Mouse (Mus musculus): ENCODE data around the gene Depdc7. TPM values are rescaled to one million over a fixed set of nuclear protein-coding genes. Genes with fewer than 3 reads are reported as not detected.
A peak's percentile ranks its signal among the peaks of the same experiment; 100 is the strongest.

Depdc7 gene
- polyA plus RNA-seq, 1 experiment, result 2.0 TPM

DNA sequence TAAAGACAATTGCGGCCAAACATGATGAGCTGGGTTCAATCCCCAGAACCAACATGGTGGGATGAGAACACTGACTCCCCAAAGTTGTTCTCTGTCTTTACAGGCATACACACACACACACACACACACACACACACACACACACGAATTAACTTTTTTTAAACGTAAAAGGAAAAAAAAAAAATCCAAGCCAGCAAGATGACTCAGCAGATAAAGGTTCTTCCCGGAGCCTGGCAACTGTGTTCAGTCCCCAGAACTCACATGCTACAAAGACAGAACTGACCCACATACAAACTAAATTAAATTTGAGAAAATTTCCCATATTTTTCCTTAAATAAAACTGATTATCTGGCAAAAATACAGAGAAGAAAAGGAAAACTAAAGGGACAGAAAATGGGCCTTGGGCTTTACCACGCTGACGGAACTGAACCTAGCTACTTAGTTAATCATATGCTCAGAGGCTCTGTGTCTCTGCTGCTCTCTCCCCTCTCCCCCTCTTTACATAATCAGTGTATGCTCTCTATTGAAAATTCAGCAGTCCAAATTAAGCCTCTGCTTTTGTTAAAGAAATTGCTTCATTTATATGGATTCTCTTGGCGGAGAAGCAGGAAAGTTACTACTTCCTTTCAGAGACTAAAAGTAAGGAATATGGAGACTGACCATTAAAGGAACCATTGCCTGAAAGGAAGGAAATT is 10.0 kb downstream of the Depdc7 start:
- TF ChIP-seq GATA1 (IDR thresholded peaks at IDR 0.05; ENCODE audit: low read length), result no peak

DNA sequence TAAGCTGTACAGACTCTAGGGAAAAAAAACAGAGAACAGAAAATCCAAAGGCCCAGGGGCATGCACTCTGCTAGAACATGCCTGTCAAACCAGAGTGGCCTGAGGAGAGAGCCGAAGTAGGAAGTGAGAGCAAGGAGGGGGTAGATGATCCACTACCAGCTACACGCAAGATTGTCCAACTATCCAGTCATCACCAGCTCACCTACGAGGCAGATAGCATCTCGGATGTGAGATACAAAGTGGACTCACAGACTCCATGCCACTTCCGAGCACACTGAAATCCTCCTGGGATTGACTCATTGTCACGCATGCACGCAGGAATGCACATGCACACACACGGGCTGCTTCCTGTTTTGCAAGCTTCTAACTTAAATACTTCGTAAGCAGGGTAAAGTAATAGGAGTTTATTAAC is 10.6 kb downstream of the Depdc7 start:
- TF ChIP-seq GATA1 (IDR thresholded peaks at IDR 0.05; ENCODE audit: low read length), result no peak

DNA sequence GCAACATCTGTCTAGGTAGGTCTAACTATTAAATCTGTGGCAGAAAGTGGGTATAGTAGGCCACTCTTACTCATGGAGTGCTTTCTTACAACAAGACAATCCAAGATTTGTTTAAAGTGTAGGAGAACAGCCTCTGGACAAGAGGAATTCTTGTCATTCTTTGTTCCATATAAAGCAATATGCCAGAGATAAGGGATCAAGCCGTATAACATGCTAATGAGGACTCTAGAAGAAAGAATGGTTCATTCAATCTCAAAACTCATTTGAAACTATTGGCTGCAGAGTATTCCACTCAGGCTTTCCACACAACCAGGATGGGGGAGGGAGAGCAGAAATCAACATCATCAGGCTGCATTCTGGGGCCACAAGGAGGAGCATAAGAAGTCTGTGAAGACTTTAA is 15.3 kb downstream of the Depdc7 start:
- no peak for TF ChIP-seq GATA1 (IDR thresholded peaks at IDR 0.05; ENCODE audit: low read length)

DNA sequence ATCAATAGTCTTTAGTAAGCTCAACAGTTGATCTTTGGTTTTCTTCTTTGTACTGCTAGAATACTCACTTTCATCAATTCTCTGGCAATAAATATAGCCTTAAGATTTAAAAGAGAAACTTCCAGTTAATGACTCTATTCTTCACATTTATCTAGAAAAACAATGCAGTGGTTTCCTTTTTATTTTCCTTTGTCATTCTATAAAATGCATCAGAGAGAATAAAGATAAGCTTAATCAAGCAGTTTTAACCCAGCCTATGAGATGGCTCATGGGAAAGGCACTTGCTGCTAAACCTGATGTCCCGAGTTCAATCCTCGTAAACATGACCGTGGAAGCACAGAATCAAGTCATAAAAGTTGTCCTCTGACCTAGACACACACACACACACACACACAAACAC is 20.7 kb downstream of the Depdc7 start:
- peak; percentile 23 for TF ChIP-seq GATA1 (IDR thresholded peaks at IDR 0.05; ENCODE audit: low read length)

DNA sequence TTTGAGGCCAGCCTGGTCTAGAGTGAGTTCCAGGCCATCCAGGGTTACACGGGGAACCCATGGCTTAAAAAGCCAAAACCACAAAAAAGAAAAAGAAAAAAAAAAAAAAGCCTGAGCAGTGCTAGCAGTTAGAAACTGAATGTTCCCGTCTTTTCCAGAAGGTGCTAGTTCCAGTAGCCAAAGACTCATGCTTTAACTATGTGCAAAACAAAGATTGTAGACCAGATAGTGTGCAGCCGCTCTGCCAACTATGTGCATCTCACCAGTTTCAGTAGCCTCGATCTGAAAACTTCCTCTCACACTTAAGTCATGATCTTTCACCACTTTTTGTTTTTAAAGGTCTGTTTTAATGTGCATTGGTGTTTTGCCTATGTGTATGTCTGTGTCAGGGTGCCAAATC is 24.9 kb downstream of the Depdc7 start:
- TF ChIP-seq GATA1 (IDR thresholded peaks at IDR 0.05; ENCODE audit: low read length), result no peak

DNA sequence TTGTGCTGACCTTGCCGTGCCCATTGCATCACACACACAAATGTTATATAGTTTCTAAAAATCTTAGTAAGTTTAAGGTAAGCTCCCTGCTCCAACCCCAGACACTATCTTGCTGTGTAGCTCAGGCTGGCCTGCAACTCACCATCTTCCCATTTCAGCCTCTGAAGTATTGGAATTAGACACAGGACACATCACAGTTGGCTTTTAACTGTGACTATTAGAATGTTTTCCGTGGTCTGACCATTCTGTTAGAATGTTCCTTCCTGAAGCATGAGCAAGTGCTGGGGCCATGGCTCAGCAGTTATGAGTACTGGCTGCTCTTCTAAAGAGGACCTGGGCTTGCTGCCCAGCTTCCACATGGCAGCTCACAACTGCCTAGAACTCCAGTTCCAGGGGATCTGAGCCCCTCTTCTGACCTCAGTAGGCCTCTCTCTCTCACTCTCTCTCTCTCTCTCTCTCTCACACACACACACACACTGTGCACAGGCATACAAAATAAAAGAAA is 25.4 kb downstream of the Depdc7 start:
- no peak for TF ChIP-seq GATA1 (IDR thresholded peaks at IDR 0.05; ENCODE audit: low read length)

DNA sequence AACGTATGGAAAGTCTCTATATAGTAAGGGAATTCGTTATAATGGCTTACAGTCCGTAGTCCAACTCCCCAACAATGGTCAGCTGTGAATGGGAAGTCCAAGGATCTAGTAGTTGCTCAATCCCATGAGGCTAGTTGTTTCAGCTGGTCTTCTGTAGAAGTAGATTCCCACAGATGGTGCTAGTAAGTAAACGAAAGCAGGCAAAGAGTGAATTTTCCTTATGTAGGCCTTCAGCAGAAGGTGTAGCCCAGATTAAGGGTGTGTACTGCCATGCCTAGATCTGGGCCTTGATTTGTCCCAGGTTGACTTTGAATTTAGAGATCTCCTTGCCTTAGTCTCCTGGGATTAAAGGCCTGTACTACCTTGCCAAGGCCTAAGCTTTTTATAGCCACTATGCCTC is 26.4 kb downstream of the Depdc7 start, which contains the start of gene Pin1rt1:
TSS of gene Pin1rt1 (minus strand) at position 101 of the 400 bp plus-strand sequence.
- TF ChIP-seq GATA1 (IDR thresholded peaks at IDR 0.05; ENCODE audit: low read length), result no peak

DNA sequence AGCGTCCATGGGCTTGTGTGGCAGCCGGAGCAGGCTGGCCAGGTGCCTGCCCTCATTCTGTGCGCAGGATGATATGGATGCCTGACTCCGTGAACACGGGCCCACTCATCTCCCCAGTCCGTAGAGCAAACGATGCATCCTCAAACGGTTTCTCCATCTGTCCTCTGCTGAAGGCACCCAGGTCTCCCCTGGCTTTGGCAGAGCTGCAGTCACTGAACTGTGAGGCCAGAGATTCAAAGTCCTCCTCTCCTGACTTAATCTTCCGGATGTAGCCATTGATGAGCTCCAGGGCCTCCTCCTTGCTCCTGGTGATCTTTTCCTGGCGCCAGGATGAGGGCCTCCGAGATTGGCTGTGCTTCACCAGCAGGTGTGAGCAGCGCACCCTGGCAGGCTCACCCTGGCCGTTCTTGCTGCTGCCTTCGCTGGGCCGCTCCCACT is 28.4 kb downstream of the Depdc7 start:
- no peak for TF ChIP-seq GATA1 (IDR thresholded peaks at IDR 0.05; ENCODE audit: low read length)

DNA sequence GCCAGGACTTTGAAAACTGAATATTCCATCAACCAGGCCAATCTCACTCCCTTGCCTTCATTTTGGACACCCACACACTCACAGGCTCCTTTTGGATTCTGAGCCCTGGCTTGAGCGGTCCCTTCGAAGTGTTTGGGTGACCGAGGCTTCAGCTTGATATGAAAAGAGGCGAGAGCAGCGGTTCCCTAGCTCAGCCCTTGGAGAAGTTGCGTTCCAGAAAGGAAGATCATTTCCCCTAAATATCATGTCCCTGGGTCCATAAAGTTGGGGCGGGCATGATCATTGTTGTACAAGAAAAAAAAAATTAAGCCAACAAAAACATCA is 30.2 kb downstream of the Depdc7 start:
- no peak for TF ChIP-seq GATA1 (IDR thresholded peaks at IDR 0.05; ENCODE audit: low read length)

DNA sequence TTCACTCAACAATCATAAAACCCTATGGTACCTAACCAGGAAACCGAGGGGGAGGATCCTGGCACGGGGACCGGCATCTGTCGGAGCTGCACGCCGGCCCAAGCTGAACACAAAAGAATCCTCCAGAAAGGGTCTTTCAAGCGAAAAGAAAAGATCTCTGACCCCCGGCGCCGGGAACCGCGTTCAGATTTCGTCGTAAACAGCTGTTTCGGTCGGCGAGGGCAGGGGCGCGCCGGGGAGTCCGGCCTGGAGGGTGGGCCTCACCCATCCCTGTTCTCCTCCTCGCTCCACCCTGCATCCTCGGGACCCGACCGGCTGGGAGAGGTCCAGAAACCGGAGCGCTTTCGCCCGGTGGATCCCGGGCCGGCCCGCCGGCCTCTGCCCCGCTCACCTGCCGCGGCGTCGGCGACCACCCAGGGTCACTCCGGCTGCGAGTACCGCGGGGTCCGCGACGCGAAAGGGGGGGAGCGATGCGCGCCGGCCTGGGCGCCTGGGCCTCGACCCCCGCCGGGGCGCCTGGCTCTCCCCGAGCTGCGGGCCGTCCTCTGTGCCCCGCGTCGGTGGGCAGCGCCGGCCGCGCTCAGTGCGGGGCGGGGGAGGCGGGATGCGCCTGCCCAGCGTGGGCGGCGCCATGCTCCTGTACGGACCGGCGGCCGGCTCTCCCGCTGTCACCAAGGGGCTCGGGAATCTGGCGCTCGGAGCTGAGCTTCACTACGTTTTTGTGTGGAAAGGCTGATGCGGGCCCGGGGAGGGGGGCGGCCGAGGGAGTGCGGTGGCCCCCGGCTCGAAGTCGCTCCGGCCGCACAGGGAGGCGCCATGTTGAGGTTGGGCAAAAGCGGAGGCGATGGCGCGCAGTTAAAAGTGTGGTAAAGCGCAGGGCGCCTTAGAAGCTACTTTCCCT is 30.8 kb downstream of the Depdc7 start, which contains the start of gene Tcp11l1:
TSS of gene Tcp11l1 (minus strand) at position 585 of the 901 bp plus-strand sequence.
- TF ChIP-seq GATA1 (IDR thresholded peaks at IDR 0.05; ENCODE audit: low read length), result no peak

DNA sequence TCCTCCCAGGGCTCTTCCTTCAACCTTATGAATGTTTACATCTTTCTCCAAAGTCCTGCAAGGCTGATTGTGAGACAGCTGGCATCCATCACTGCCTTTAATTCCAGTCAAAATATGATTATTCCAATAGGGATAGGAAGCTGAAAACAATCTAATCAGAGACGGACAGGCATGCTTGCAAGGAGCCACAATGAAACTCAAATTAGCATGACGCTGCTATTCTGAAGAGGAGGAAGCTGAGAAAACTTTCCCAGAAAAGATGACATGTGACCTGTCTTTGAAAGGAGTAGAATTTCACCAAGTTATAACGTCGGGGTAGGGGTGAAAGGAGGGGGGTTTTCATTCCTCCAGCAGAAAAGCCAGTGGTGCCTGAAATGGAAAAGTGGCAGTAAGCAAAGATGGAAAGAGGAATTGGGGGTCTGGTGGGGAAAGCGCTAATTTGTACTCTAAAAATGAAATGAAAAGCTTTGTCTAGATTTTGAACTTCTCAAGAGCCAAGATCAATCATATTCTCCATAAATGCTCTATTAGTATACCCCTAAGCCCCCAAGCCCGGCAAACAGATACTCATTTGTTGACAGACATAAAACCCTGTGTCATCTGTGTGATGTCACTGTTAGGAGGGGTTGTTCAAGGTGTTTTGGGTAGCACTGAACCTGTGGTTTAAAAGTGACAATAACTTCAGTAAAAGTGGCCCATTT is 31.9 kb downstream of the Depdc7 start:
- no peak for TF ChIP-seq GATA1 (IDR thresholded peaks at IDR 0.05; ENCODE audit: low read length)

DNA sequence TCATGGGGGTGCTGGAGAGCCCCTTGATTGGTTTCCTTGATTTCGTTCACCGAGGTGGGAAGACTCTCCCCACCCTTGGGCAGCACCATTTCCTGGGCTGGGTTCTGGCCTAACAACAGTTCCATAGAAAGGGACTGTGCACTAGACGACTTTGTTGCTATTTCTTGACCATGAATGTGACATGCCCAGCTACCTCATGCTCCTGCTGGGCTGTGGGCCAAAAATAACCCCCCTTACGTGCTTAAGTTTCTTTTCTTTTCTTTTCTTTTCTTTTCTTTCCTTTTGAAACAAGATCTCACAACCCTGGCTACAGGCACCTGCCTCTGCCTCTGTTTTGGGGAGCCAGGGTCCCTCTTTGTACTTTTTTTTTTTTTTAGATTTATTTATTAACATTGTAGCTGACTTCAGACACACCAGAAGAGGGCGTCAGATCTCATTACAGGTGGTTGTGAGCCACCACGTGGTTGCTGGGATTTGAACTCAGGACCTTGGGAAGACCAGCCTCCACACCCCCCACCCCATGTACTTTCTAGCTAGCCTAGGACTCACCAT is 32.8 kb downstream of the Depdc7 start:
- TF ChIP-seq GATA1 (IDR thresholded peaks at IDR 0.05; ENCODE audit: low read length), result no peak

DNA sequence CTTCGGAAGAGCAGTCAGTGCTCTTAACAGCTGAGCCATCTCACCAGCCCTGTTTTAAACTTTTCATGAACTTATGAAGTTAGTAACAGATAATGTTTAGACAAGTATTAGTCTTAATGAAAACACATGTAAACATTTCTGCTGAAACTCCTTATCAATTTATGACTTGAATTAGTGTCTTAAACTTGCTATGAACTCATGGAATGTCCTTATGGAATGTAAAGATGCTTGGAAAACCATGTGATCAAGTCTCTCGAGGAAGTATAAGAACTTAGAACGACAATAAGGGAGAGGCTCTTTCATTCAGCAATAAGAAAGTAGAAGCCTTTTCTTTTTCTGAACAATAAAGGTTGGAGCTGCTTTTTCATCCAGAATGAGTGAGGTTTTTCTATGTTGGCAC is 38.3 kb downstream of the Depdc7 start:
- TF ChIP-seq GATA1 (IDR thresholded peaks at IDR 0.05; ENCODE audit: low read length), result no peak

DNA sequence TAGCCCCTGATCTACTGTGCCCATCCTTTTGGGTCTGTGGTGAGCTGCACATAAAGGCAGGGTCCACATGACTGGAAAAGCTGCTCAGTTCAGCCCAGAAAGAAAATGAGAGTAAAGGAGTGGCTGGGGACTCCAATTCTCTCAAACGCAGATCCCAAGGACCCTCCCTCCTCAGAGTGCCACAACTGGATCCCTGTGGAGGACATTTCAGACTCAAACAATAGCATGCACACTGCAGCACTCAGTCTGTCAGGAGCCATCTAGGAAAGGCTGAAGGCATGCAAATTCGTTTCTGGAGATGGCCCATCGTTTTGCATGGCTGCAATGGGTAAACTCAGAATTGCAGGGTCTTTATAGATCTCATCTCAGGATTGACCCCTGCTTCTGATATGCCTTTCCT is 39.5 kb downstream of the Depdc7 start:
- TF ChIP-seq GATA1 (IDR thresholded peaks at IDR 0.05; ENCODE audit: low read length), result no peak

DNA sequence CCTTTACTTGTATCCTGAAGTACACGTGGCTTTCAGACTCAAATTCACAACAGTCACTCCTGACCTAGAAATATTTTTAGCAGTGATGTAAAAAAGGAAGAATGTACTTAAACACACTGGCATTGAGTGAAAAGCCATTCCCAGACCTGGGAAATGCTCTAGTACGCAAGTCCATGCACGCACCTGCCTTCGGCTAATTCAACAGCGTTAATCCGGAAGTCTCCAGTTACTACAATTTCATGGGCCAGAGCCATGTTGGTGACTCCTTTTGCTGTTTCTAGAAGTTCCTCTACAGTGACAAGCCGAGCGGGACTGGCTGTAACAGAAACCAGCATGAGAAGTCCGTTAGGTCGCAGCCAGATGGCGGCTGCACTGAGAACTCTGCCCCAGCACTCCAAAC is 43.0 kb downstream of the Depdc7 start:
- TF ChIP-seq GATA1 (IDR thresholded peaks at IDR 0.05; ENCODE audit: low read length), result no peak

DNA sequence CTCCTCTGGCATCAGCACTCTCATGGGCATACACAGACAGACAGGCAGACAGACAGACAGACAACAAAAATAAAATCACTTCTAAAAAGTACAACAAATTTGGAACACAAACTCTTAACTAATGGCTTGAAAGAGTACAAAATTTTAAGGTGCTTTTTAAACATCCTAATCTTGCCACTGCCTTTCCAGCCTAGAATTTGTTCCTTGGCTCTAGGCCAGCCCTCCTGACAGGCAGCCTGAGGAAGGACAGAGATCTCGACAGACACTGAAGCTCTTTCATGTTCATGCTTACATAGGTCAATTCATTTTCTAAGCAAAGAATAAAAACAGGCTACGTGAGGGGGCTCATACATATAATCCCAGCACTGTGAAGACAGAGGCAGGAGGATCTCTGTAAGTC is 50.1 kb downstream of the Depdc7 start:
- no peak for TF ChIP-seq GATA1 (IDR thresholded peaks at IDR 0.05; ENCODE audit: low read length)

Data from G1E-ER4 (cell line).